Mouse (Mus musculus): ENCODE results near the gene Ank2.

GRCm38 (mm10) chr3:127019728-127020127 lies 479.4 kb downstream of the Ank2 start:
- no peak for TF ChIP-seq GATA1 (IDR thresholded peaks at IDR 0.05; ENCODE audit: borderline replicate concordance, low read length)
- TF ChIP-seq FLI1 (IDR thresholded peaks at IDR 0.05; ENCODE audit: low read length): no peak
